Mouse (Mus musculus): Measurements from ENCODE around the gene Polr2c.

- no peak for TF ChIP-seq FLI1 (IDR thresholded peaks at IDR 0.05; ENCODE audit: low read length)
- TF ChIP-seq GATA1 (IDR thresholded peaks at IDR 0.05; ENCODE audit: borderline replicate concordance, low read length), result no peak
Observed at GRCm38 (mm10) chr8:94922602-94923001, 65.4 kb downstream of the Polr2c start.
